Mouse (Mus musculus): ENCODE measurements around the gene Gpr153. TPM values are rescaled to one million over a fixed set of nuclear protein-coding genes. Genes with fewer than 3 reads are reported as not detected.
"Not testable (repeated sequence)": the region's sequence is repeated elsewhere in the genome, so short reads cannot be mapped to it uniquely, and the experiment has no call there.

Gpr153 gene
- 10 to 100 TPM; 19.9 to 20.6 TPM for total RNA-seq (2021)
- long read RNA-seq, experiment 1, transcript Gpr153-202 (6 exons, 3,838 nt): minor isoform, 7 of 26 reads
- long read RNA-seq, experiment 1, transcript Gpr153-203 (6 exons, 3,777 nt): major isoform, 10 of 26 reads
- long read RNA-seq, experiment 1, partial matches to known transcripts: 8 of 26 reads
- long read RNA-seq, experiment 1, other reads (novel, unspliced or antisense): 0 of 26 reads
- long read RNA-seq, experiment 2, transcript Gpr153-203 (6 exons, 3,777 nt): major isoform, 7 of 22 reads
- long read RNA-seq, experiment 2, transcript Gpr153-202 (6 exons, 3,838 nt): major isoform, 7 of 22 reads
- long read RNA-seq, experiment 2, partial matches to known transcripts: 3 of 22 reads
- long read RNA-seq, experiment 2, other reads (novel, unspliced or antisense): 4 of 22 reads

DNA sequence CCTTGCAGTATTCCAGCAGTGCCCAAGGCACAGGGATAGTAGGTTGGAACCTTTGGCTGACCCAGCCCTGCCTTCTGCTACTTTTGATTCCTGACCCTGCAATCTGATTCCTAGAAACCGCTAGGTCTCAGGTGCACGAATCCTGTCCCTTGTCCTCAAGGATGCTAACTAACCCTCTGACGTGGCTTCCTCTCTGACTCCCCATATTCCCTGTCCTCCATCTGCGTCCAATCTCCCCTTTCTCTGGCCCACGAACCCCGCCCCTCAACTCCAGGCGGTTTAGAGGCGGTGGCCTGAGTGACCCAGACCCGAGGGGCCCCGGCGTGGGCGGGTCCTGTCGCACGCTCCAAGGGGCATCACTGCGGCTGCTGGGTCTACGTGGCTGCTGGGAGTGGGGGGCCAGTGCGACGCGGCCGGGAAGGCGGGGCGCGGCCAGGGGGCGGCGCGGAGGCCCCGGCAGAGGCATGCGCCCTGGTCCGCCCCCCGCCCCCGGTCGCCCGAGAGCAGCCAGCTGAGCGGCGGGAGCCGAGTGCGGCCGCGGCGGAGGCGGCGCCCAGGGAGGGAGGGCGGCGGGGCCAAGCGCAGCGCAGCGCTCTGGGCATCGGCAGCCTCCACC lies at the start of gene Gpr153:
Gpr153 (plus strand) TSS at position 612 of the 616 bp plus-strand sequence.
- peak; percentile 78 to 83 for DNase-seq
- intact Hi-C loops (cut with DNase I): no loop called here

DNA sequence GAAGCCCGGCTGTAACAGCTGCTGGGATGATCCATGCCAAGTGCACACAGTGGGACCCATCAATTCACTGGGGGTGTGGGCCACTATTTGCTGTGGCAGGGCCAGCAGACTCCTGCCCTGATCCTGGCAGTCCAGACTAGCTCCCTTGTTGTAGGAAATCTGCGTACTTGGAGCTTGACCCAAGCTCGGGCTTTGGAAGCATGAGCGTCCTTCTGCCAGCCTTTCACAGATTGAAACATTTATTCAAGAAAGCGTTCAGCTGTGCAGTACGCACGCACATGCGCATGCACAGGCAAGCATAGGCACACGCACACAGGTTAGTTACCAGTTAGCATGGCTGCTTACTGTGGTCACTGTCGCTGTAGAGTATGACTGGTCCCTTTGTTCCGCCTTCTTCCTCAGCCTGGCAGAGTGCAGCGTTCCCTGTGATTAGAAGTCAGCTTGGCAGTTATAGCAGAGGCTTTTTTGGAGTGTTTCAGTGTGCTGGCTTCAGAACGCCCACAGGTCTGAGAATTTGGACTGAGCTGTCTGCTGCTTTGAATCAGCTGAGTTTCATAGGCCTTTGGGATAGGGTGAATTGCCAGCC lies 47.0 kb upstream of the Gpr153 start:
- no peak for DNase-seq
- intact Hi-C loops (cut with DNase I): no loop called here

DNA sequence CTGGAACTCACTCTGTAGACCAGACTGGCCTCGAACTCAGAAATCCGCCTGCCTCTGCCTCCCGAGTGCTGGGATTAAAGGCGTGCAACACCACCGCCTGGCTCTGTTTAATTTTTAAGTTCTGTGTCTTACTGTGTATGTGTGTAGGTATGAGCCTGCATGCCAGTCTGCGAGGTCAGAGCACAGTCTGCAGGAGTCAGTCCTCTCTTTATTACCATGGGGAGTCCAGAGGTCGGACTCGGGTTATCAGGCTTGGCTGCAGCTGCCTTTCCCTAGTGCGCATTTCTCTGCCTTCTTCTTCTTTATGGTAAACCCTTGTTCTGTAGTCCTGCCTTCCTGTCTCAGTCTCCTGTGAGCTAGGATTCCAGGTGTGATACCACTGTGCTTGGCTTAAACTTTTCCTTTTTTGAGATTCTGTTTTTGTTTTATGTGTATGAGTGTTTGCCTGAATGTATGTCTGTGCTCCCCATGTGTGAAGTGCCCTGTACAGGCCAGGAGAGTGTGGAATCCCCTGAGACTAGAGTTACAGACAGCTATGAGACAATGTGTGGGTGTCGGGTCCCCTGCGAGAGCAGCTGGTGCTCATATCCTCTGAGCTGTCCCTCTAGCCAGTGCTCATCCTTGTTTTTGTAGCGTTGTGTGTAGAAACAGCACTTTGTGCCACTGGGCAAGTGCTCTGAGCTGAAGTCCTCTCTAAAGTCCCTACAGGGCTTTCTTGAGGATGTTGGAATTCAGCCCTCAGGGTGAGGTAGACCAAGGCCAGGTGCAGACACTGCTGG lies 46.1 kb upstream of the Gpr153 start:
- intact Hi-C loops (cut with DNase I): no loop called here
- DNase-seq: no peak

DNA sequence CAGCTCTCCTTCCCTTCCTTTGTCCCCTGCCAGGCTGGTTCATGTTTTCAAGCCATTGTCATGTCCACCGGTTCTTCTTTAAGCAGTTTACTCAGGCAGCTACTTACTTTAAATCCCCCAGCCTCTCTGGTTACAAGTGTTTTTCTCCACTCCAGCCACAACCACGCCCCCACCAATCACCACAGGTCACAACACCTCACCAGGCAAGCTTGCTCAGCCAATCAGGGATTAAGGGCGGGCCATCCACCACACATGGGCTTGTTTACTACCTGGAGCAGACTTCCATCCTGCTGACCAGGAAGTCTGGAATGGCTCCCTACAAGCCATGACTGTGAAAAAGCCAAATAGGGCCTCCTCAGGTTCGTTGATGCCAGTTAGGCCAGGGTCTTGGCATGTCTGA lies 43.7 kb upstream of the Gpr153 start:
- DNase-seq; intact Hi-C loops (cut with DNase I): not testable (repeated sequence)

DNA sequence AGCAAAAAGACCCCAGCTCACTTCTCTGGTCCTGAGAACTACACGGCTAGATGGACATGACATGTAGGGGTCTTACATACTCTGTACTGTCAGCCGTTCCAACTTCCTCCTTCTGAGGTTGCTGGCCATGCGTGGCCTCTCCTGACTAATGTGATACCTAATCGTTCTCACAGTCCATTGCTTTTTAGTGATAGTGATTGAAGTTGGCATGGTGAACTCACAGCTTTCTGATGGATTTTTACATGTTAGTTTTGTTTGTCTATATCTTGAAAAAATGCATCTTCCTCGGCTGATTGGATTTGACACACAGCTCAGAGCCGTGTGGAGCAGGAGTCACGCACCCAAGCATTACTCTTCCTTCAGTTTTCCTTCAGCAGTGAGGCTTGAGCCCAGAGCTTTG lies 42.7 kb upstream of the Gpr153 start:
- intact Hi-C loops (cut with DNase I): no loop called here
- DNase-seq: no peak

DNA sequence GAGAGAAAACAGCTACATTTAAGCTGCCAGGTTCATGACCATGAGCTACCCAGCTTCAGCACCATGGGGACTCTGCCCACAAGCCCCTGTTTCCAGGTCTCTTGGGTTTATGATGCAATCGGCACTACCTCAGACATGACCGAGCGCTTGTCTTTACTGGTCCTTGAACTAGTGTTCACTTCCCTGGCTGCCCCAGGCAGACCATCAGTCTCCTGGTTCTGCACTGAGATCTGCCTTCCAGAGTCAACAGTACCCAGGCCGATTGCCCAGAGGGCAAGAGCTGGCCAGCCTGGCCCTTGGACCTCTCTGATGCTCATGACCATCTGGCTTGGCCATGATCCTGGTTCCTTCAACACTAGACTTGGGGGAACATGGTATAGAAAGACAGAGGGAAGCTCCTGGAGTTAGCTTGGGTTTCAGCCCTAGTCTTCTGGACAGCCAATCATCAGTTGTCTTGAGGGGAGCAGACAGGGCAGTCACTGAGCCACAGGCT lies 41.6 kb upstream of the Gpr153 start:
- intact Hi-C loops (cut with DNase I): no loop called here
- no peak for DNase-seq

DNA sequence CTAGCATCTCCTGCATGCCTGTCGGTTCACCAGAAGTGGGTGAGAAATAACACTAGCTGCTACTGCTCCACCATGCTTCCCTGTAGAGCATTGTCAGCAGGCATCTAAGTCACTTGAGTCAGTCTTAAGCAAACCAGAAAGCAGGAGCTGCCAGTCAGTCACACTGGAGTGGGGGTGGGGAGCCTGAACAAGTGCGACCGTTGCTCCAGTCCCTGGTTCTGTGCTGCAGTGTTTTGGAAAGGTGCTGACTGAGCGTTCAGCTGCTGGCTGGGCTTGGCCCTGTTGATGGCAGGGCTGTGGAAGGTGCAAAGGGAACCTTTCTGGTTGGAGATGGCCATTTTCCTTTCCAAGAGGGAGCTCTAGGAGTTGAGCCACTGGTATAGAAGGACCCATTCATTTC lies 34.1 kb upstream of the Gpr153 start:
- DNase-seq: no peak
- intact Hi-C loops (cut with DNase I): no loop called here

DNA sequence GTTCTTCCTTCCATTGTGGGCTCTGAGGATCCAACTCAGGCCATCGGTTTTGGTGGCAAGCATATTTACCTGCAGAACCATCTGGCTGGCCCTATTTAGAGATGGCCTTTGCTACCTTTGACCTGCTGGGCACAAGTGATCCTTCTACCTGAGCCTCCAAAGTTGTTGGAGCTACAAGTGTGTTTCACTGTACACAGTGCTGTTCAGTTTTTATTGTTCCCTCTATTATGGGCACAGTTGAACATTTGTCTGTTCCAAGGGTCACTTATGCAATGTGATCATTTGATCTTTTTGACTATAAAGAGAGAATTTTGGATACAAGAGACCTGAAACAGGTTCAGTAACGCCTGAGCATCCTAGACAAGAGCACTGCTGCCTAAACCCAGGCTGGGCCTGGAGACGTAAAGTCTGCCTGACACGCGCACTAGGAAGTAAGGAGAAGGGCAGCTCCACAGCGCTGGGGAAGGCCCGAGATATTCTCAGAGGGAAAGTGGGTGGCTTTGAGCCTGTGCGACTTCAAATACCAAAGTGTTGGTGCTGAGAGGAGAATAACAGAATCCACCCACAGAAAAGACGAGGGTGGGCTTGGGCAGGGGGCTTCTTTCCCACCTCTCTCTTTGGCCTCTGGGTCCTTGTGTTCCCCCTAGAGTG lies 30.7 kb upstream of the Gpr153 start:
- intact Hi-C loops (cut with DNase I): no loop called here

DNA sequence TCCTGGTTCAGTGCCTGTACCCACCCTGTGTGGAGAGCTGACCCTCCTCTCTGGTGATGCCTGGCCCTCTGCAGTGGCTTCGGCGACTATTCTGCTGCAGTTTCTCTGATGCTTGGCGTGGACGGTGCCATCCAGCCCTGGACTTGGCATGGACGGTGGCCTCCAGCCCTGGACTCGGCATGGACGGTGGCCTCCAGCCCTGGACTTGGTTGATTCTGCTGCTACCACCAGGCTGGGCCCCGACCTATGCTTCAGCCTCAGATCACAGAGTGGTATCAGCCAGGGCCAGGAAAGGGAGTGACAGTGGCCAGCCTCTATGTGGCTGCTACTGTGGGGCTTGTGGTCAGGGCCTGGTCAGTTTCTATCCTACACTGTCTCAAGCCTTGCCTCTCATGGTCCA lies 30.1 kb upstream of the Gpr153 start:
- DNase-seq: no peak
- intact Hi-C loops (cut with DNase I): no loop called here

More for the DNA sequence above, 30.7 kb upstream of the Gpr153 start:
- no peak for DNase-seq

DNA sequence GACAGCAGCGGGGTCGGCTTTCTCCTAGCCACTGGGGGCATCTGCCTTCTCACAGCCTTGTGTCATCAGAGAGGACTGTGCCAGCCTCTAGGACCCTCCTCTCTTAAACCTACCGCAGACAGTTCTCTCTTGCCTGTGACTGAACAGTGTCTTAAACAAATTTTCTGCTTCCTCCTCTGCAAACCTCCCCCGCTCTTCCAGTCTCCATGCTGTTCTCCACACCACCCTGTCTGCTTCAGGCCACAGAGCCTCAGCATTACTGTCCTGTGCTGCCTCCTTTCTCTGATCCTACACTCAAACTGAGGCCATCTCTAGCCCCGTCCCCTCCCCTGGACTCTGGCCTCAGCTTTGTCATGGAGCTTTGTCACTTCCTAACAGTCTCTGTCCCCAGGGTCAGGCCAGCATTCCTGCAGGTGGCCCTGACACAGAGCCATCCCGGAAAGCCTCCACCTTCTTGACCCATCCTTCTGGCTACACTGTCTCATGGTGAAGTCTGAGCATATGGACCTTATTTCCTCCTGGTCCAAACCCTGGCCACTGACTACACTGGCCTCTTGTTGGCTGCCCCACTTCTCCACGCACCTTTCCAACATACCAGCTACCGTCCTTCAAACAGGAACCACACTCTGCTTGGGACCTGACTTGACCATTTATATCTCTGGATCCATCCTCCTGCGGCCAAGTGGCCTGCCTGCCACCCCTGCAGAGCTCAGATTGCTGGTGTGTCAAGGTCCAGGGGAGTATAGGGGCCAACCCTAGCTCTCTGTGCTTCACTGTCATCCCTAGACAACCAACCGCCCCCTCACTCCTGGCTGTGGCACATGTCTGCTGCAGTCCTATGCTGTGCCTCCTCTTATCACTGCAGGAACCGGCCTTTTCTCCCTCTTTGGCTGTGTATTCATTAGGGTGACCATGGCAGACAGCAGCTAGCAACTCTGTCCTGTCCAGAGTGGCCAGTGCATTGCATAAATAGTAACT lies 29.2 kb upstream of the Gpr153 start:
- intact Hi-C loops (cut with DNase I): no loop called here
- no peak for DNase-seq

DNA sequence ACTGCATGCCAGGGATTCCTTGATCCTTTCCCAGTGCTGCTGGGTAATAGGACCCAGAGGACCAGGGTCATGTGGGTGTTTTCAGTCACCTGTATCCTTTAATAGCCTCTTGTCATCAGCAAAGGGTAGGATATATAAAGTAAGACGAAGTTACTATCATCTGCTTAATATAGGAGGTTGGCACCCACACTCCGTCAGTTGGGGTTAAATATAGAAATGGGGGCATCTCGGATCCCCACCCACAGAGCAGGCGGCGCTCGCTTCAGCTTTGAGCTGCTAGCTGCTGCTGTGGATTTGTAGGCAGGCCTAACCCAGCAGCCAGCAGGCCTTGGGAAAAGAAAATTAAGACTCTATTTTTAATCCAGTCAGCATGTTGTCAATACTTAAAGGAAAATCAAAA lies 28.0 kb upstream of the Gpr153 start:
- no peak for DNase-seq
- intact Hi-C loops (cut with DNase I): no loop called here

DNA sequence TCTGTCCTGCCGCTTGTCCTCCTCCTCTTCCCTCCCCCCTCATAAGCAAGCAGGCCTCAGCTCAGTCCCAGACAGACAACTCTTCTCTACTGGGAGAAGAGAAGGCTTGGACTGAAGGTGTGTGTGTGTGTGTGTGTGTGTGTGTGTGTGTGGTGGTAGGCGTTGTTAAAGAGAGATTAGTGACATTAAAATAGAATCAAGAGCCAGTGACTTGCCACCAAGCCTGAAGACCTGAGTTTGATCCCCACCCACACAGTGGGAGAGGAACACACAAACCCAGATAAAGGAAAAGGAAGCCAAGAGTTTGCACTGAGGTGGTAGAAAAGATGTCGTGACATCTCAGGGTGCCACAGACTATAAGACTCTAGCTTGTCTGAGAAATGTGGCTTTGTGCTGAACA lies 26.8 kb upstream of the Gpr153 start:
- intact Hi-C loops (cut with DNase I): no loop called here
- no peak for DNase-seq

DNA sequence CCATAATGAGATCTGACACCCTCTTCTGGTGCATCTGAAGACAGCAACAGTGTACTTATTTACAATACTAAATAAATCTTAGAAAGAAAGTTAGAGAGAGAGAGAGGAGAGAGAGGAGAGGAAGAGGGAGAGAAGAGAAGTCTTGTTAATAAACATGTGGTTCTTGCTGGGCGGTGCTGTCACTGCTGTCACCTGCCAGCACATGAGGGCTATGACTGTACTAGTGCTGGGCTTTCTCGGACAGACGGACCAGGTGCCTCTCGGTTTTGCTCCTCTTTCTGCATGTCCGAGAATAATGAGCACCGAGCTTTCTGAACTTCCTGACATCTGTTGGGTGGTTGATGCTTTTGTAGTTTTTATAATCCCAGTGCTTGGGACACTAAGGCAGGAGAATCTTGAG lies 23.4 kb upstream of the Gpr153 start:
- intact Hi-C loops (cut with DNase I): no loop called here
- DNase-seq: no peak

DNA sequence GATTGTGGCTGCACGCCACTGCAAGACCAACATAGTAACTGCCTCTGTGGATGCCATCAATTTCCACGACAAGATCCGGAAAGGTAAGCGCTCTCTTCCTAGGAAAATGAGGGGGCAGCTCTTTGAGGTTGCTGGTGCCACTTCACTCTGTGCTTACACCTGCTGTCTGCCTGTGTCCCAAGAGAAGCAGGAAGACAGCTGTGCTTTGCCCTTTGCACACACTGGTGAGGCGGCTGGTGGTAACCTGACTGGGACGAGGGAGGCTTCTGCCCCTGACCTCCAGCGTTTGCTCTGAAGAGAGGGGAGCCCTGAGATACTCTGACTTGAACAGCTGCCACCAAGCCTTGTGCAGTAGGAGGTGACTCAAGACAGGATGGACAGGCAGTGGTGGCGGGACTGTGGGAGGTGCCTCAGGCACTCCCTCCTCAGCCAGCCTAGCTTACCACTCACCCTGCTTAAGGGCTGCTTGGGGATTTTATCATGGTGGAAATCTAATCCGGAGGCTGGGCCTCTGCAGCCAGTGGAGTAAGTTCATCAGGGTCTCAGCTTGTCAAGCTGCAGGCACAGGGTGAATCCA lies 20.8 kb upstream of the Gpr153 start:
- intact Hi-C loops (cut with DNase I): no loop called here

DNA sequence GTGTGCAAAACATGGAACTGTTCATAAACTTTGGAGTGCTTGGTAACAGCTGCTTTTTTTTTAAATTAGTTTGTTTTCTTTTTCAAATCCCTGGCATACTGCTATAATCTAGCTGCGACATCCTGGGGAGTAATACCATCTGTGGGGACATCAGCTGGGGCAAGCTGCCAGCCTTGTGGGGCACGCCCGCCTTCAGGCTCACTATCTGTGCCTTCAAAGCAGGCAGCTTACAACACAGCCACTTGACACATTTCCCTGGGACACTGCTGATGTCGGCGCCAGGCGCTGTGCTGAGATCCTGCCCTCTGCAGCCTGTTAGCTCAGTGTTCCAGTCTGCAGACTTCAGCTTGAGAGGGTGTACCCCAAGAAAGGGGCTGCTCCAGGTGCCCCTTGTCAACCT lies 17.0 kb upstream of the Gpr153 start:
- intact Hi-C loops (cut with DNase I): no loop called here
- DNase-seq: peak; percentile 80

More for the DNA sequence above, 20.8 kb upstream of the Gpr153 start:
- DNase-seq: no peak

DNA sequence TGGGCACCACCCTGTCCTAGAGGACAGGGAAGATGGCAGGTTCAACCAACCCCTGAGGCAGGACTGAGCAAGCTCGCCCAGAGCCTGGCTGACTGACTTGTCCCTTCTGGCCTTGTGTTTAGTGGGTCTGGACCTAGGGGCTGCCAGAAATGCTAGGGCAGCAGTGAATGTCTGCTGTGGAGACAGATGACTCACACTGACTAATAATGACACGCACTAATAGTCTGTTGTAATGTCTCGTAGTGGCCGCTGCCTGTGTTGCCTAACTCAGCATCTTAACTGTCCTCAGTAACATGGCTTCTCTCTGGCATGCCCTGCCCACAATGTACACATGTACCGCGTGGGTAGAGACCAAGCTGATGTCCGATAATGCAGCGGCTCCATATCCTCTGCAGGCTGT lies 13.6 kb upstream of the Gpr153 start:
- intact Hi-C loops (cut with DNase I): no loop called here

DNA sequence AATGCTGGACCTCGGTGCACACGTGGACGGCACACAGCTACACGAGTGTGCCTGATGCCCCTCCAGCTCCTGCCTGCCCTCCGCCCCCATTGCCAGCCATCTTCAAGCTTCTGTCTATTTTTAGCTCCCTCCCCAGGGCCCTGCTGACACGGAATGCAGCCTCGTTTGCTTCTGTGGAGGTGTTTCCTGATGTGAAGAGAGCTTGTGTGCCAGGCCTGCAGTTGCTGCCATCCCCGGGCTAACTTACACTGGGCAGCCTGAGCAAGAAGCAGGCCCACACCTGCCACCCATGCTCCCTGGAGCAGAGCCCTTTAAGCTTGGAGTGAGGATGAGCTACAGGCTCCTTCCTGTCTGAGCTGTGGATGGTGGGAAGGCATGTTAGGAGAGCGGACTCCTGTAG lies 11.8 kb upstream of the Gpr153 start:
- DNase-seq: peak; percentile 42 to 60
- intact Hi-C loops (cut with DNase I): no loop called here

More for the DNA sequence above, 13.6 kb upstream of the Gpr153 start:
- DNase-seq: no peak

DNA sequence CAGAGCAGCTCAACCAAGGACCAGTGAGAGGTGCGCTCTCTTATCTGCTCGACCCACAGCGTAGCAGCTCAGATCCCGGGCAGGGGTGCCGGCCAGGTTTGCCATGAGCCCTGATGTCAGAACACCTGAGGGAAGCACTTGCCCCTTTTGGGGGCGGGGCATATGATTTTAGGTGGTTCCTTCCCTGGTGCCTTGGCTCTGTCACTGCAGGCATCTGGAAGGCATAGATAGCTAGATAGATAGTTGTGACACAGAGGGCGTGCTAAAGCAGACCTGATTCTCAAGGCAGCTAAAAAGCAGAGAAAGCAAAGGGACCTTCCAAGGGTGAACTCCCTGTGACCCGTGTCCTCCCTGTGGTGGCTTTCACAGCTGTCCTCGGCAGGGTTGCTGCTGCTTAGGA lies 10.9 kb upstream of the Gpr153 start:
- DNase-seq: no peak
- intact Hi-C loops (cut with DNase I): no loop called here
